Mouse (Mus musculus) embryonic fibroblast, embryonic 13.5 days (primary cell): ENCODE results near the gene Hist1h4i. TPM values are rescaled to one million over a fixed set of nuclear protein-coding genes. Genes with fewer than 3 reads are reported as not detected.
A peak's percentile ranks its signal among the peaks of the same experiment; 100 is the strongest.

Source experiments
- H3K27ac ChIP-seq: 2 replicates; pipeline ENCODE4 v1.5.1; 2012; ENCODE audit warnings: low read length, control low read depth, inconsistent platforms; ENCODE audit not compliant: insufficient read depth
- H3K4me1 ChIP-seq: 2 replicates; pipeline ENCODE4 v1.6.1; 2011; ENCODE audit warnings: low read length; ENCODE audit not compliant: control insufficient read depth, insufficient read depth
- H3K4me3 ChIP-seq: 2 replicates; pipeline ENCODE4 v1.5.1; 2011; ENCODE audit warnings: mild to moderate bottlenecking, control low read depth, low read length; ENCODE audit not compliant: insufficient read depth
- CTCF ChIP-seq: IDR thresholded peaks from 2 replicates; pipeline ENCODE4 v1.5.1; 2011; ENCODE audit warnings: mild to moderate bottlenecking, control low read depth, low read length, moderate library complexity, borderline replicate concordance; ENCODE audit not compliant: insufficient read depth
- POLR2A ChIP-seq: IDR thresholded peaks from 2 replicates; pipeline ENCODE4 v1.6.1; 2011; ENCODE audit warnings: low read depth, mild to moderate bottlenecking, control low read depth, low read length, moderate library complexity
- polyA plus RNA-seq: library from polyadenylated mRNA; stranded (reverse); fragments of >200 nt; gene quantifications from 2 replicates; pipeline ENCODE4 v1.2.4, GENCODE M21; 2011; ENCODE audit warnings: low read depth; ENCODE audit not compliant: missing spikeins, insufficient read length

Gene Hist1h4i
- polyA plus RNA-seq, 1 experiment = 9.1 TPM

- H3K4me1 ChIP-seq = no peaks in the 10 kb centered on the region
- no peak overlapping the region for H3K27ac ChIP-seq
- H3K4me3 ChIP-seq = no peak overlapping the region
- TF ChIP-seq CTCF (no peak), POLR2A (no peak)
These were observed 42.8 kb downstream of the Hist1h4i start for GRCm38 (mm10) chr13:21998412-21998811.

- Histone ChIP-seq H3K4me3 (no peak overlapping the region; the same call in 1 of the 2 replicates), H3K27ac (no peak overlapping the region), H3K4me1 (no peaks in the 10 kb centered on the region)
- TF ChIP-seq POLR2A (no peak), CTCF (no peak)
These were observed 43.3 kb downstream of the Hist1h4i start for GRCm38 (mm10) chr13:21997821-21998220.

- Histone ChIP-seq H3K4me3 (peak overlapping the region; percentile 72), H3K27ac (no peak overlapping the region), H3K4me1 (no peaks in the 10 kb centered on the region)
- TF ChIP-seq CTCF = no peak
- no peak for TF ChIP-seq POLR2A
These were observed 43.9 kb downstream of the Hist1h4i start for GRCm38 (mm10) chr13:21997201-21997820.

GRCm38 (mm10) chr13:21996840-21997185 lies 44.3 kb downstream of the Hist1h4i start:
- Histone ChIP-seq H3K4me1 (no peaks in the 10 kb centered on the region), H3K4me3 (peak overlapping the region; percentile 72), H3K27ac (no peak overlapping the region)
- TF ChIP-seq CTCF (no peak), POLR2A (no peak)

- Histone ChIP-seq H3K4me3 (peak overlapping the region; percentile 72), H3K27ac (no peak overlapping the region), H3K4me1 (no peaks in the 10 kb centered on the region)
- TF ChIP-seq CTCF = no peak
- no peak for TF ChIP-seq POLR2A
These were observed 44.9 kb downstream of the Hist1h4i start for GRCm38 (mm10) chr13:21996101-21996839.

- H3K4me1 ChIP-seq = no peaks in the 10 kb centered on the region
- peak overlapping the region; percentile 67 for H3K4me3 ChIP-seq
- H3K27ac ChIP-seq = no peak overlapping the region
- TF ChIP-seq POLR2A = no peak
- TF ChIP-seq CTCF = no peak
These were observed 45.7 kb downstream of the Hist1h4i start for GRCm38 (mm10) chr13:21995331-21995914.

- Histone ChIP-seq H3K4me1 (no peaks in the 10 kb centered on the region), H3K27ac (no peak overlapping the region), H3K4me3 (peak overlapping the region; percentile 67)
- TF ChIP-seq CTCF = no peak
- TF ChIP-seq POLR2A = no peak
These were observed 46.3 kb downstream of the Hist1h4i start for GRCm38 (mm10) chr13:21994896-21995295.

GRCm38 (mm10) chr13:21993957-21994738 lies 47.0 kb downstream of the Hist1h4i start:
- H3K4me1 ChIP-seq = no peaks in the 10 kb centered on the region
- peak overlapping the region; percentile 88 for H3K4me3 ChIP-seq
- H3K27ac ChIP-seq = no peak overlapping the region
- TF ChIP-seq CTCF = no peak
- TF ChIP-seq POLR2A = no peak

- TF ChIP-seq POLR2A (no peak), CTCF (no peak)
- H3K4me1 ChIP-seq = no peaks in the 10 kb centered on the region
- H3K27ac ChIP-seq = no peak overlapping the region
- H3K4me3 ChIP-seq = no peak overlapping the region
These were observed 48.6 kb downstream of the Hist1h4i start for GRCm38 (mm10) chr13:21992550-21992949.

Other genes starting within 250 kb of the Hist1h4i start
- 1.0 and 2.3 TPM in 2 replicates for gene Hist1h2bq, start 231.2 kb downstream of the Hist1h4i start, polyA plus RNA-seq
- gene Hist1h2ao, start 230.9 kb downstream of the Hist1h4i start, polyA plus RNA-seq = not detected in 2 replicates
- gene Hist1h4m, start 229.6 kb downstream of the Hist1h4i start, polyA plus RNA-seq = not detected in 2 replicates
- 18.9 and 28.6 TPM in 2 replicates for gene Hist1h4n, start 209.2 kb downstream of the Hist1h4i start, polyA plus RNA-seq
- gene Hist1h2ap, start 207.9 kb downstream of the Hist1h4i start, polyA plus RNA-seq = 18.2 and 27.0 TPM in 2 replicates
- 1.9 TPM in 1 of 2 replicates, not detected in the other for gene Hist1h2br, start 207.6 kb downstream of the Hist1h4i start, polyA plus RNA-seq
- 2.9 and 5.0 TPM in 2 replicates for gene Zfp184, start 96.3 kb downstream of the Hist1h4i start, polyA plus RNA-seq
- 0.23 and 0.32 TPM in 2 replicates for gene Pom121l2, start 60.2 kb downstream of the Hist1h4i start, polyA plus RNA-seq
- 0.37 and 0.98 TPM in 2 replicates for gene Prss16, start 31.6 kb downstream of the Hist1h4i start, polyA plus RNA-seq
- gene Hist1h2ah, start 5.8 kb downstream of the Hist1h4i start, polyA plus RNA-seq = 1.3 TPM in 1 of 2 replicates, not detected in the other
- 16.3 and 22.3 TPM in 2 replicates for gene Hist1h2bk, start 5.5 kb downstream of the Hist1h4i start, polyA plus RNA-seq
- gene Hist1h2ag, start 1.6 kb upstream of the Hist1h4i start, polyA plus RNA-seq = 2.6 TPM in 1 of 2 replicates, not detected in the other
- 4.1 and 8.4 TPM in 2 replicates for gene Hist1h2bj, start 1.9 kb upstream of the Hist1h4i start, polyA plus RNA-seq
- gene Vmn1r188, start 43.1 kb upstream of the Hist1h4i start, polyA plus RNA-seq = not detected in 2 replicates
- not detected in 2 replicates for gene Vmn1r189, start 64.5 kb upstream of the Hist1h4i start, polyA plus RNA-seq
- gene Vmn1r191, start 142.6 kb upstream of the Hist1h4i start, polyA plus RNA-seq = not detected in 2 replicates
- gene Vmn1r192, start 149.8 kb upstream of the Hist1h4i start, polyA plus RNA-seq = not detected in 2 replicates
- not detected in 2 replicates for gene Vmn1r193, start 181.8 kb upstream of the Hist1h4i start, polyA plus RNA-seq
- gene Vmn1r194, start 202.9 kb upstream of the Hist1h4i start, polyA plus RNA-seq = not detected in 2 replicates
- gene Vmn1r195, start 229.2 kb upstream of the Hist1h4i start, polyA plus RNA-seq = not detected in 2 replicates
- not detected in 2 replicates for gene Vmn1r196, start 248.6 kb upstream of the Hist1h4i start, polyA plus RNA-seq